Mouse (Mus musculus) lung, embryonic 16.5 days (tissue): Measurements from ENCODE around the gene Smco2. TPM values are rescaled to one million over a fixed set of nuclear protein-coding genes. Genes with fewer than 3 reads are reported as not detected.

Source experiments
- ATAC-seq: fragments of 200-750 bp; cut with Nextera tagmentation; 2 replicates; pipeline ENCODE4 v1.8.0; 2017; ENCODE audit warnings: low read depth, mild to moderate bottlenecking, moderate library complexity
- H3K27ac ChIP-seq: fragments of 300-500 bp; sonication (generic); 2 replicates; pipeline ENCODE4 v1.5.1; 2014; ENCODE audit warnings: mild to moderate bottlenecking, control low read depth, low read length
- H3K27me3 ChIP-seq: fragments of 300-500 bp; sonication (generic); 2 replicates; pipeline ENCODE4 v1.6.1; 2014; ENCODE audit warnings: low read depth, low read length, mixed read lengths; ENCODE audit not compliant: control insufficient read depth, insufficient read depth
- H3K36me3 ChIP-seq: fragments of 300-500 bp; sonication (generic); 2 replicates; pipeline ENCODE4 v1.6.1; 2014; ENCODE audit warnings: low read length; ENCODE audit not compliant: control insufficient read depth, insufficient read depth
- H3K4me1 ChIP-seq: fragments of 300-500 bp; sonication (generic); replicated peaks from 2 replicates; pipeline ENCODE4 v1.6.1; 2014; ENCODE audit warnings: low read length, mixed read lengths; ENCODE audit not compliant: control insufficient read depth, insufficient read depth
- H3K4me2 ChIP-seq: fragments of 300-500 bp; sonication (generic); 2 replicates; pipeline ENCODE4 v1.6.1; 2014; ENCODE audit warnings: low read depth, low read length, control low read depth
- H3K4me3 ChIP-seq: fragments of 300-500 bp; sonication (generic); 2 replicates; pipeline ENCODE4 v1.5.1; 2014; ENCODE audit warnings: mild to moderate bottlenecking, low read length, control low read depth
- H3K9ac ChIP-seq: fragments of 300-500 bp; sonication (generic); 2 replicates; pipeline ENCODE4 v1.6.1; 2014; ENCODE audit warnings: low read length, control low read depth
- H3K9me3 ChIP-seq: fragments of 300-500 bp; sonication (generic); 2 replicates; pipeline ENCODE4 v1.6.1; 2016; ENCODE audit warnings: low read length; ENCODE audit not compliant: control insufficient read depth
- WGBS: fragments of 180-500 bp; shearing (Covaris S2); extraction: QIAGEN DNeasy Blood & Tissue Kit; methylation state at CpG from one replicate; pipeline ENCODE4 v1.1.7; 2014; 5-methylcytosine and 5-hydroxymethylcytosine counted together
- polyA plus RNA-seq: library from polyadenylated mRNA; unstranded; fragments of >200 nt; fragmentation: Nextera tagmentation; extraction: Ambion mirVana; gene quantifications from 2 replicates; pipeline ENCODE4 v1.2.1, GENCODE M21; 2015

Gene Smco2
- polyA plus RNA-seq, 1 experiment from 2014 or later: not detected

- Histone ChIP-seq H3K9ac (no peak overlapping the region), H3K9me3 (no peaks in the 10 kb centered on the region), H3K27ac (no peak overlapping the region), H3K4me1 (peaks cover 9% of the 10 kb centered on the region; the same call in 1 of the 2 replicates), H3K27me3 (no peaks in the 10 kb centered on the region), H3K36me3 (no peaks in the 10 kb centered on the region), H3K4me2 (no peak overlapping the region), H3K4me3 (no peak overlapping the region)
- ATAC-seq: no peak
- 45% methylated on average over 3 of the region's 3 CpGs for WGBS
Measured at GRCm38 (mm10) chr6:146834342-146834741, 15.6 kb upstream of the Smco2 start.

GRCm38 (mm10) chr6:146835784-146836183, 14.1 kb upstream of the Smco2 start:
- ATAC-seq: peak; percentile 77
- no peak overlapping the region for H3K9ac ChIP-seq
- no peak overlapping the region for H3K27ac ChIP-seq
- H3K4me3 ChIP-seq: no peak overlapping the region
- no peaks in the 10 kb centered on the region for H3K9me3 ChIP-seq
- WGBS: 4% methylated on average over 4 of the region's 4 CpGs
- H3K27me3 ChIP-seq: no peaks in the 10 kb centered on the region
- H3K4me1 ChIP-seq: peaks cover 9% of the 10 kb centered on the region; the same call in 1 of the 2 replicates
- H3K36me3 ChIP-seq: no peaks in the 10 kb centered on the region
- no peak overlapping the region for H3K4me2 ChIP-seq

- H3K9ac ChIP-seq: no peak overlapping the region
- no peaks in the 10 kb centered on the region for H3K9me3 ChIP-seq
- H3K4me2 ChIP-seq: no peak overlapping the region
- H3K27ac ChIP-seq: no peak overlapping the region
- H3K4me3 ChIP-seq: no peak overlapping the region
- H3K36me3 ChIP-seq: no peaks in the 10 kb centered on the region
- WGBS: 60% methylated on average over 7 of the region's 7 CpGs
- H3K4me1 ChIP-seq: peaks cover 9% of the 10 kb centered on the region; the same call in 1 of the 2 replicates
- no peaks in the 10 kb centered on the region for H3K27me3 ChIP-seq
- no peak for ATAC-seq
Measured at GRCm38 (mm10) chr6:146837316-146837715, 12.6 kb upstream of the Smco2 start.

GRCm38 (mm10) chr6:146838366-146838765, 11.5 kb upstream of the Smco2 start:
- Histone ChIP-seq H3K36me3 (no peaks in the 10 kb centered on the region), H3K4me3 (no peak overlapping the region), H3K27ac (no peak overlapping the region), H3K27me3 (no peaks in the 10 kb centered on the region), H3K9ac (no peak overlapping the region), H3K4me1 (peaks cover 9% of the 10 kb centered on the region; the same call in 1 of the 2 replicates), H3K4me2 (no peak overlapping the region), H3K9me3 (no peaks in the 10 kb centered on the region)
- WGBS: 91% methylated on average over 5 of the region's 5 CpGs
- ATAC-seq: no peak

- Histone ChIP-seq H3K4me3 (no peak overlapping the region), H3K9me3 (no peaks in the 10 kb centered on the region), H3K36me3 (no peaks in the 10 kb centered on the region), H3K4me2 (no peak overlapping the region), H3K27me3 (no peaks in the 10 kb centered on the region), H3K9ac (no peak overlapping the region), H3K27ac (no peak overlapping the region), H3K4me1 (peaks cover 9% of the 10 kb centered on the region; the same call in 1 of the 2 replicates)
- 75% methylated on average over 4 of the region's 4 CpGs for WGBS
- no peak for ATAC-seq
Measured at GRCm38 (mm10) chr6:146838863-146839262, 11.0 kb upstream of the Smco2 start.

- 82% methylated on average over 6 of the region's 6 CpGs for WGBS
- peaks cover 5% of the 10 kb centered on the region; the same call in 1 of the 2 replicates for H3K4me1 ChIP-seq
- no peak for ATAC-seq
Measured at GRCm38 (mm10) chr6:146844867-146845266, 5.0 kb upstream of the Smco2 start.

GRCm38 (mm10) chr6:146845347-146845746, 4.6 kb upstream of the Smco2 start:
- ATAC-seq: no peak
- Histone ChIP-seq H3K36me3 (no peaks in the 10 kb centered on the region), H3K9ac (no peak overlapping the region), H3K9me3 (no peaks in the 10 kb centered on the region), H3K4me2 (no peak overlapping the region), H3K27ac (no peak overlapping the region), H3K4me1 (peaks cover 5% of the 10 kb centered on the region; the same call in 1 of the 2 replicates), H3K4me3 (no peak overlapping the region), H3K27me3 (no peaks in the 10 kb centered on the region)
- 82% methylated on average over 5 of the region's 5 CpGs for WGBS

More at GRCm38 (mm10) chr6:146844867-146845266, 5.0 kb upstream of the Smco2 start:
- H3K4me2 ChIP-seq: no peak overlapping the region
- no peak overlapping the region for H3K9ac ChIP-seq
- H3K27me3 ChIP-seq: no peaks in the 10 kb centered on the region
- no peaks in the 10 kb centered on the region for H3K9me3 ChIP-seq
- H3K4me3 ChIP-seq: no peak overlapping the region
- H3K27ac ChIP-seq: no peak overlapping the region
- no peaks in the 10 kb centered on the region for H3K36me3 ChIP-seq

- Histone ChIP-seq H3K4me1 (peaks cover 5% of the 10 kb centered on the region; the same call in 1 of the 2 replicates), H3K9me3 (no peaks in the 10 kb centered on the region), H3K36me3 (no peaks in the 10 kb centered on the region), H3K27ac (no peak overlapping the region), H3K9ac (no peak overlapping the region), H3K27me3 (no peaks in the 10 kb centered on the region), H3K4me2 (no peak overlapping the region), H3K4me3 (no peak overlapping the region)
- WGBS: 53% methylated on average over 15 of the region's 15 CpGs
- peak; percentile 44 for ATAC-seq
Measured at GRCm38 (mm10) chr6:146845961-146846750, 3.7 kb upstream of the Smco2 start.

- Histone ChIP-seq H3K27me3 (no peaks in the 10 kb centered on the region), H3K4me1 (peaks cover 5% of the 10 kb centered on the region), H3K9ac (no peak overlapping the region), H3K4me3 (no peak overlapping the region), H3K36me3 (no peaks in the 10 kb centered on the region), H3K9me3 (no peaks in the 10 kb centered on the region), H3K4me2 (no peak overlapping the region), H3K27ac (no peak overlapping the region)
- no peak for ATAC-seq
- 75% methylated on average over 3 of the region's 3 CpGs for WGBS
Measured at GRCm38 (mm10) chr6:146847402-146847801, 2.5 kb upstream of the Smco2 start.
